Mouse (Mus musculus) erythroblast, embryonic 14.5 days (primary cell): ENCODE measurements around the gene Pink1.

ENCODE experiments used
- GATA1 ChIP-seq: IDR thresholded peaks from 2 replicates; pipeline ENCODE4 v1.6.1; 2012; ENCODE audit warnings: low read length, inconsistent platforms, mixed read lengths
- TAL1 ChIP-seq: IDR thresholded peaks from 3 replicates; pipeline ENCODE4 v1.6.1; 2012; ENCODE audit warnings: low read length, inconsistent platforms, mixed read lengths

DNA sequence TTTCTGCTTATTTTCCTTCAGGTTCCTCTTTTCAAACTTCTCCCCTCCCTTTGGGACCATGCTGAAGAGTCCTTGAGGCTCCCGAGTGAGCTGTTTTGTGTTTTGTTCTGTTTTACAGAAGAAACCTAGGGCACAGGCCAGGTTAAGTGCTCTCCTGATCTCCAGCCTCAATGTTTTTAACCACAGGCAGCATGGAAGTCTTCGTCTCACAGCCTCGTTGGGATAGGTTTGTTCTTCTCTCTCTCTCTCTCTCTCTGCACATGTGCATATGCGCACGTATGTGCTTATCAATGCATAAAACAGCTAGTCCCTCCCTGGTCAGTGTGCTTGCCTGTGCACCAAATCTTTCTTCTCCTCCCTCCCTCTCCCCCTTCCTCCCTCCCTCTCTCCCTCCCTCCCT is 10.8 kb upstream of the Pink1 start:
- TF ChIP-seq TAL1 (no peak), GATA1 (no peak)
